Mouse (Mus musculus) liver, embryonic 14.5 days (tissue): ENCODE measurements around the gene Irs3. TPM values are rescaled to one million over a fixed set of nuclear protein-coding genes. Genes with fewer than 3 reads are reported as not detected.

Source experiments
- ATAC-seq: fragments of 200-750 bp; cut with Nextera tagmentation; 2 replicates; pipeline ENCODE4 v1.8.0; 2017; ENCODE audit warnings: moderate number of reproducible peaks, mild to moderate bottlenecking, moderate library complexity; ENCODE audit not compliant: insufficient read depth
- DNase-seq, 3 experiments: peaks; one replicate each; pipeline ENCODE4 v3.0.0-alpha.2; 2012 to 2013; ENCODE audit warnings: low read depth in 3 of 3, low spot score in 3 of 3
- H3K27ac ChIP-seq: fragments of 300-500 bp; sonication (generic); 2 replicates; pipeline ENCODE4 v1.5.1; 2014; ENCODE audit warnings: moderate library complexity, mild to moderate bottlenecking, control low read depth, inconsistent platforms
- H3K27me3 ChIP-seq: fragments of 300-500 bp; sonication (generic); 2 replicates; pipeline ENCODE4 v1.6.1; 2014; ENCODE audit warnings: mild to moderate bottlenecking, low read length, moderate library complexity; ENCODE audit not compliant: control insufficient read depth, insufficient read depth
- H3K36me3 ChIP-seq: fragments of 300-500 bp; sonication (generic); replicated peaks from 2 replicates; pipeline ENCODE4 v1.6.1; 2014; ENCODE audit warnings: low read depth; ENCODE audit not compliant: control insufficient read depth, insufficient read depth
- H3K4me1 ChIP-seq, 2 experiments: fragments of 200-500 bp in 1 of 2; fragments of 300-500 bp in 1 of 2; sonication (generic) in 1 of 2; replicated peaks; 2 replicates each; pipeline ENCODE4 v1.6.1; 2012 to 2014; ENCODE audit warnings: antibody characterized with exemption in 1 of 2, inconsistent platforms in 1 of 2, low read length in 1 of 2; ENCODE audit not compliant: control insufficient read depth in 2 of 2, insufficient read depth in 2 of 2
- H3K4me2 ChIP-seq: fragments of 300-500 bp; sonication (generic); 2 replicates; pipeline ENCODE4 v1.6.1; 2014; ENCODE audit warnings: low read depth, mild to moderate bottlenecking, control low read depth, moderate library complexity
- H3K4me3 ChIP-seq, 2 experiments: fragments of 200-500 bp in 1 of 2; fragments of 300-500 bp in 1 of 2; sonication (generic) in 1 of 2; 2 replicates each; pipeline ENCODE4 v1.5.1; 2012 to 2014; ENCODE audit warnings: low read depth in 2 of 2, low read length in 2 of 2, mild to moderate bottlenecking in 2 of 2, control low read depth in 1 of 2, inconsistent platforms in 1 of 2, moderate library complexity in 1 of 2; ENCODE audit not compliant: insufficient read depth in 1 of 2
- H3K9ac ChIP-seq: fragments of 300-500 bp; sonication (generic); replicated peaks from 2 replicates; pipeline ENCODE4 v1.6.1; 2014; ENCODE audit warnings: mild to moderate bottlenecking, control low read depth, moderate library complexity
- H3K9me3 ChIP-seq: fragments of 300-500 bp; sonication (generic); 2 replicates; pipeline ENCODE4 v1.6.1; 2016; ENCODE audit warnings: low read length, mixed read lengths; ENCODE audit not compliant: control insufficient read depth
- CTCF ChIP-seq: IDR thresholded peaks from 2 replicates; pipeline ENCODE4 v1.5.1; 2016; ENCODE audit warnings: antibody characterized with exemption, low read depth, control low read depth
- EP300 ChIP-seq: IDR thresholded peaks from 2 replicates; pipeline ENCODE4 v1.6.1; 2016; ENCODE audit warnings: antibody characterized with exemption, low read depth
- WGBS: fragments of 180-500 bp; shearing (Covaris S2); extraction: QIAGEN DNeasy Blood & Tissue Kit; methylation state at CpG from one replicate; pipeline ENCODE4 v1.1.7; 2014; ENCODE audit not compliant: insufficient replicate concordance; 5-methylcytosine and 5-hydroxymethylcytosine counted together
- polyA plus RNA-seq, 2 experiments: library from polyadenylated mRNA; depleted of rRNA in 1 of 2; stranded (reverse) in 1 of 2; unstranded in 1 of 2; fragments of >200 nt; fragmentation: Nextera tagmentation in 1 of 2; extraction: Ambion mirVana in 1 of 2; gene quantifications; 2 replicates each; pipeline versions ENCODE4 v1.2.1 to v1.2.3; 2012 to 2014

The Irs3 gene
- polyA plus RNA-seq (2012; rRNA removed), result 0.02 TPM in 2 replicates
- polyA plus RNA-seq (2014; fragmentation: Nextera tagmentation; extraction: Ambion mirVana), result not detected in 2 replicates

GRCm38 (mm10) chr5:137645652-137646091 is at the start of gene Irs3:
Gene Irs3 (minus strand): TSS chr5:137645714.
- WGBS, result 16% methylated on average over 11 of the region's 11 CpGs
- Histone ChIP-seq H3K4me2 (peak within 1 kb of the TSS; percentile 59), H3K27ac (no peak within 1 kb of the TSS), H3K9me3 (no peaks in the 10 kb centered on the region), H3K36me3 (peaks cover under 1% of the 10 kb centered on the region; the same call in 1 of the 2 replicates), H3K4me3 (peak within 1 kb of the TSS in 1 of 2 experiments; percentile 38; a peak in 2 of 4 replicates), H3K9ac (no peak within 1 kb of the TSS), H3K4me1 (peaks cover 7 to 13% of the 10 kb centered on the region in 2 experiments; a peak in 3 of 4 replicates), H3K27me3 (peaks cover 16% of the 10 kb centered on the region)
- TF ChIP-seq CTCF (no peak), EP300 (no peak)
- DNase-seq, result no peak
- ATAC-seq, result peak; percentile 9; the same call in 1 of the 2 replicates

DNA sequence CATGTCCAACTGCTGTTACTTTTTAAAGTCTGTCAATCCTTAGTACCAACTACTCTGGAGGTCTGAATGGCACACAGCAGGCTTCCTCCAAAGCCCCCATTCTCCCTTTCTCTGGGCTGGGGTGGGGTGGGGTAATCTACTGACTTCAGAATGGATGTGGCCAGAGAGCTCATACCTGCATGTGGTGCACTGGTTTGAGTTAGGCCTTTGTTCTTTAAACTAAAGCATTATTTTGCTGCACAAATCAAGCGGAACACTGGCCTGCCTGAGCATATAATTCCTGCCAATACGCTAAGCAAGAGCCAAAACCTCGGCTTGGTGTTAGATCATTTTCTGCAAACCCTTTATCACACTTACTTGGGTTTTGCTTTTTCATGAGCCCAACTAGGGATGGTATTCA is 49.3 kb upstream of the Irs3 start:
- H3K9me3 ChIP-seq, result no peaks in the 10 kb centered on the region
- TF ChIP-seq EP300 (no peak), CTCF (no peak)
- no peak overlapping the region for H3K27ac ChIP-seq
- ATAC-seq, result no peak
- 78% methylated on average over 3 of the region's 3 CpGs for WGBS
- H3K4me2 ChIP-seq, result no peak overlapping the region
- peaks cover 2 to 11% of the 10 kb centered on the region in 2 experiments for H3K4me1 ChIP-seq
- H3K4me3 ChIP-seq, result no peak overlapping the region
- no peak overlapping the region for H3K9ac ChIP-seq
- H3K36me3 ChIP-seq, result no peaks in the 10 kb centered on the region
- no peaks in the 10 kb centered on the region for H3K27me3 ChIP-seq
- no peak for DNase-seq

- no peaks in the 10 kb centered on the region for H3K9me3 ChIP-seq
- no peaks in the 10 kb centered on the region for H3K27me3 ChIP-seq
- ATAC-seq, result no peak
- no peak overlapping the region for H3K4me3 ChIP-seq
- H3K36me3 ChIP-seq, result no peaks in the 10 kb centered on the region
- 33% methylated on average over 1 of the region's 1 CpGs for WGBS
- H3K9ac ChIP-seq, result no peak overlapping the region
- H3K4me1 ChIP-seq, result peaks cover 10 to 20% of the 10 kb centered on the region in 2 experiments
- no peak for TF ChIP-seq CTCF
- TF ChIP-seq EP300, result no peak
- H3K4me2 ChIP-seq, result no peak overlapping the region
- H3K27ac ChIP-seq, result no peak overlapping the region
- DNase-seq, result no peak
These were observed 46.4 kb upstream of the Irs3 start for GRCm38 (mm10) chr5:137691881-137692280.

GRCm38 (mm10) chr5:137690531-137690930 is 45.0 kb upstream of the Irs3 start:
- Histone ChIP-seq H3K9me3 (no peaks in the 10 kb centered on the region), H3K4me3 (no peak overlapping the region), H3K4me2 (no peak overlapping the region), H3K4me1 (peaks cover 20 to 28% of the 10 kb centered on the region in 2 experiments), H3K9ac (no peak overlapping the region), H3K27me3 (no peaks in the 10 kb centered on the region), H3K27ac (no peak overlapping the region), H3K36me3 (no peaks in the 10 kb centered on the region)
- DNase-seq, result no peak
- 69% methylated on average over 9 of the region's 9 CpGs for WGBS
- ATAC-seq, result no peak
- no peak for TF ChIP-seq CTCF
- TF ChIP-seq EP300, result no peak

DNA sequence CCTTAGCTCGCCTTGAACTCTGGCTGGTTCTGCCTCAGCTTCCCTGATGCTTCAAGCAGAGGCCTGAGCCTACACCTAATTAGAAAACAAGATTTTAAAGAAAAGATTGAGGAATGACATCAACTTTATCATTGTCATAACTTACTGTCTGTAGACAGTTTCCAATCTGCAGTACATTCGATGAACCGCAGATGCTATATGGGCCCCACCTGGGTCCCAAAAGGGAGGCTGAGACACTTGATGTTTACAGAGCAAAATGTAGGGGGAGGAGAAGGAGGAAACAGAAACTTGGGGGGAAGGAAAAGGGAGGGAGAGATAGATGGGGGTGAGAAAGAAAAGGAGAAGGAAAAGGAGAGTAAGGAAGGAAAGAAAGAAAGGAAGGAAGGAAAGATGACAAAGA is 44.5 kb upstream of the Irs3 start:
- WGBS, result 82% methylated on average over 3 of the region's 3 CpGs
- TF ChIP-seq EP300, result no peak
- TF ChIP-seq CTCF, result no peak
- H3K4me1 ChIP-seq, result peaks cover 26 to 33% of the 10 kb centered on the region in 2 experiments
- no peak overlapping the region for H3K9ac ChIP-seq
- H3K27me3 ChIP-seq, result no peaks in the 10 kb centered on the region
- H3K4me3 ChIP-seq, result no peak overlapping the region
- no peaks in the 10 kb centered on the region for H3K9me3 ChIP-seq
- no peak overlapping the region for H3K4me2 ChIP-seq
- peak overlapping the region; percentile 18 for H3K27ac ChIP-seq
- no peaks in the 10 kb centered on the region for H3K36me3 ChIP-seq
- DNase-seq, result no peak
- no peak for ATAC-seq
